Mouse (Mus musculus): ENCODE results near the gene Mrpl50.
"Not testable (repeated sequence)": the region's sequence is repeated elsewhere in the genome, so short reads cannot be mapped to it uniquely, and the experiment has no call there.

Mrpl50 gene

GRCm38 (mm10) chr4:49510236-49510835, 10.6 kb downstream of the Mrpl50 start:
- DNase-seq (ENCODE audit: extremely low spot score, low read depth, low spot score) = not testable (repeated sequence)

GRCm38 (mm10) chr4:49509183-49509582, 11.7 kb downstream of the Mrpl50 start:
- no peak for DNase-seq (ENCODE audit: extremely low spot score, low read depth, low spot score)

- no peak for DNase-seq (ENCODE audit: extremely low spot score, low read depth, low spot score)
Observed at GRCm38 (mm10) chr4:49506386-49506785, 14.5 kb downstream of the Mrpl50 start, which contains the start of gene Baat. Gene Baat (minus strand): TSS chr4:49506557.

- DNase-seq (ENCODE audit: extremely low spot score, low read depth, low spot score) = no peak
Observed at GRCm38 (mm10) chr4:49503563-49503962, 17.3 kb downstream of the Mrpl50 start.

GRCm38 (mm10) chr4:49485934-49486650, 34.8 kb downstream of the Mrpl50 start:
- DNase-seq (ENCODE audit: extremely low spot score, low read depth, low spot score) = not testable (repeated sequence)

GRCm38 (mm10) chr4:49485442-49485841, 35.5 kb downstream of the Mrpl50 start:
- no peak for DNase-seq (ENCODE audit: extremely low spot score, low read depth, low spot score)

GRCm38 (mm10) chr4:49480896-49481295, 40.0 kb downstream of the Mrpl50 start:
- DNase-seq (ENCODE audit: extremely low spot score, low read depth, low spot score) = no peak

- DNase-seq (ENCODE audit: extremely low spot score, low read depth, low spot score) = peak; percentile 3
Observed at GRCm38 (mm10) chr4:49480104-49480760, 40.7 kb downstream of the Mrpl50 start.

GRCm38 (mm10) chr4:49479035-49479434, 41.9 kb downstream of the Mrpl50 start:
- not testable (repeated sequence) for DNase-seq (ENCODE audit: extremely low spot score, low read depth, low spot score)

- DNase-seq (ENCODE audit: extremely low spot score, low read depth, low spot score) = no peak
Observed at GRCm38 (mm10) chr4:49478118-49478877, 42.6 kb downstream of the Mrpl50 start.

- DNase-seq (ENCODE audit: extremely low spot score, low read depth, low spot score) = no peak
Observed at GRCm38 (mm10) chr4:49474583-49474982, 46.3 kb downstream of the Mrpl50 start.

GRCm38 (mm10) chr4:49473435-49474100, 47.3 kb downstream of the Mrpl50 start, which contains the start of gene Acnat1:
Gene Acnat1 (minus strand): TSS chr4:49473912.
- DNase-seq (ENCODE audit: extremely low spot score, low read depth, low spot score) = no peak

GRCm38 (mm10) chr4:49469435-49470151, 51.3 kb downstream of the Mrpl50 start:
- peak; percentile 14 for DNase-seq (ENCODE audit: extremely low spot score, low read depth, low spot score)

GRCm38 (mm10) chr4:49467360-49467759, 53.5 kb downstream of the Mrpl50 start:
- no peak for DNase-seq (ENCODE audit: extremely low spot score, low read depth, low spot score)

All from hindlimb bud, embryonic 11.5 days (tissue).